Mouse (Mus musculus): ENCODE measurements around the gene Zfp599.

DNA sequence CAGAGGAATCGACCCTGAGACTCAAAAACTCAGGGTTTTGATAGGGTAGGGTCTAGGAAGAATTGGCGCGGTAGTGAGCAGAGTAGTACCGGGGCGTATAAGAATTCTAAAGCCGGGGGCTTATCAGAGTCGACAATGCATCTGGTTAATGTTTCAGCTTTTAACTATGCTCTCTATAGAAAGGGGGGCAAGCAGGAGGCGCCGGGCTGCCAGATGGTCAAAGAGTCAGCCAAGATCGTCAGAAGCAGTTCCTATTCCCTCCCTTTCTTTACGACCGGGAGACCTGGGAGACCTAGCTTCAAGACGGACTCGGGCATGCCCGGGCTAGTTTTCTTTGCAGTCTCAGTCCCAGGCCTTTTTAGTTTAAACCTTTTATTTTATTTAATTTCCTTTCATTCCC lies 32.8 kb downstream of the Zfp599 start:
- no peak for TF ChIP-seq CTCF (IDR thresholded peaks at IDR 0.05; ENCODE audit: control insufficient read depth, insufficient read depth, insufficient read length)
- no peak for TF ChIP-seq MYOD1 (IDR thresholded peaks at IDR 0.05; ENCODE audit: control insufficient read depth, insufficient read length, low read depth)
- TF ChIP-seq MAX (IDR thresholded peaks at IDR 0.05) = no peak
- TF ChIP-seq USF1 (IDR thresholded peaks at IDR 0.05; ENCODE audit: low read depth) = no peak

Measured in C2C12 (cell line).